ENCODE assay signal across 13 mouse cellular contexts in genomic region chr13:47080905-47081505, GRCm38 (mm10). TPM values are rescaled to one million over a fixed set of nuclear protein-coding genes. Genes with fewer than 3 reads are reported as not detected.
DNase-seq lines count a peak whose midpoint lies in the region; ATAC-seq and TF ChIP-seq lines count a peak whose summit lies in the region.
"Had no signal": no experiment of that assay in that cellular context is flagged by ENCODE, and none has a peak within 500 bp of the region (broad histone marks: within the 10 kb centered on the region; RNA-seq: fewer than 3 reads in every experiment).

No protein-coding gene starts in this region.

- H3K36me3 ChIP-seq in heart, postnatal 0 days (replicated peaks; ENCODE audit: control insufficient read depth, insufficient read depth, low read length): peaks cover 34% of the 10 kb centered on the region
- H3K36me3 ChIP-seq in midbrain, postnatal 0 days (ENCODE audit: insufficient read depth, low read length): peaks cover 55% of the 10 kb centered on the region
- H3K36me3 ChIP-seq in midbrain, embryonic 16.5 days (ENCODE audit: control insufficient read depth, insufficient read depth, low read length): peaks cover 26% of the 10 kb centered on the region

- ATAC-seq in heart, postnatal 0 days (ENCODE audit: insufficient read depth, low read depth): no peak
- no peak for ATAC-seq in midbrain, postnatal 0 days (ENCODE audit: low FRiP score)
- ATAC-seq in midbrain, embryonic 16.5 days: no peak
- ATAC-seq: intestine, embryonic 15.5 days had no signal

- no peaks in the 10 kb centered on the region for H3K4me1 ChIP-seq in heart, postnatal 0 days (ENCODE audit: control insufficient read depth, insufficient read depth)
- no peaks in the 10 kb centered on the region for H3K4me1 ChIP-seq in midbrain, postnatal 0 days (ENCODE audit: insufficient read depth, low read length)
- H3K4me1 ChIP-seq in midbrain, embryonic 16.5 days (ENCODE audit: control insufficient read depth, insufficient read depth, low read length): no peaks in the 10 kb centered on the region
- H3K4me1 ChIP-seq: embryonic facial prominence, embryonic 13.5 days; heart, embryonic 15.5 days; intestine, embryonic 15.5 days; limb, embryonic 13.5 days had no signal

- no peak for TF ChIP-seq EP300 in heart, postnatal 0 days (IDR thresholded peaks at IDR 0.05; ENCODE audit: low read depth)

- no peak overlapping the region for H3K9ac ChIP-seq in heart, postnatal 0 days (replicated peaks; ENCODE audit: low read depth, low read length)
- no peak overlapping the region for H3K9ac ChIP-seq in midbrain, postnatal 0 days (replicated peaks; ENCODE audit: low read length, poor library complexity, severe bottlenecking)
- no peak overlapping the region for H3K9ac ChIP-seq in midbrain, embryonic 16.5 days (ENCODE audit: low read depth, low read length)
- H3K9ac ChIP-seq: embryonic facial prominence, embryonic 13.5 days; heart, embryonic 15.5 days; intestine, embryonic 15.5 days; limb, embryonic 13.5 days had no signal

- H3K4me2 ChIP-seq in heart, postnatal 0 days (ENCODE audit: low read depth, low read length): no peak overlapping the region
- no peak overlapping the region for H3K4me2 ChIP-seq in midbrain, postnatal 0 days (ENCODE audit: low read depth, low read length, poor library complexity, severe bottlenecking)
- H3K4me2 ChIP-seq in midbrain, embryonic 16.5 days (ENCODE audit: low read length): no peak overlapping the region
- H3K4me2 ChIP-seq: embryonic facial prominence, embryonic 13.5 days; heart, embryonic 15.5 days; intestine, embryonic 15.5 days; limb, embryonic 13.5 days had no signal

- no peak overlapping the region for H3K4me3 ChIP-seq in heart, postnatal 0 days (ENCODE audit: low read depth, low read length)
- no peak overlapping the region for H3K4me3 ChIP-seq in midbrain, postnatal 0 days (ENCODE audit: low read depth, low read length)
- H3K4me3 ChIP-seq in midbrain, embryonic 16.5 days (ENCODE audit: low read depth, low read length): no peak overlapping the region
- H3K4me3 ChIP-seq: embryonic facial prominence, embryonic 13.5 days; heart, embryonic 15.5 days; intestine, embryonic 15.5 days; limb, embryonic 13.5 days had no signal

- no peak overlapping the region for H3K27ac ChIP-seq in heart, postnatal 0 days (ENCODE audit: low read depth)
- no peak overlapping the region for H3K27ac ChIP-seq in midbrain, postnatal 0 days (ENCODE audit: low read depth, low read length)
- H3K27ac ChIP-seq in midbrain, embryonic 16.5 days (ENCODE audit: low read length): no peak overlapping the region
- H3K27ac ChIP-seq: embryonic facial prominence, embryonic 13.5 days; heart, embryonic 15.5 days; intestine, embryonic 15.5 days; limb, embryonic 13.5 days had no signal

- TF ChIP-seq CTCF in heart, postnatal 0 days (IDR thresholded peaks at IDR 0.05; ENCODE audit: low read depth): peak; percentile 31; the same call in 1 of the 2 replicates
- TF ChIP-seq CTCF in midbrain, postnatal 0 days (IDR thresholded peaks at IDR 0.05): peak; percentile 56

- WGBS in heart, postnatal 0 days: 85% methylated on average over 4 of the region's 4 CpGs
- 88% methylated on average over 4 of the region's 4 CpGs for WGBS in midbrain, postnatal 0 days
- 90% methylated on average over 4 of the region's 4 CpGs for WGBS in midbrain, embryonic 16.5 days

- DNase-seq in heart, postnatal 0 days (ENCODE audit: low spot score): no peak
- no peak for DNase-seq in heart, postnatal 4 days
- no peak for DNase-seq in midbrain, postnatal 0 days (ENCODE audit: low spot score)
- peak; percentile 59 for DNase-seq in R1 (ENCODE audit: low read depth, low spot score)
- DNase-seq in thymus, postnatal 25 days: peak; percentile 19
- no peak for DNase-seq in left cerebral cortex, adult 8-10 months (ENCODE audit: low spot score in 2 of 2)
- no peak for DNase-seq in spleen, adult 12 weeks (ENCODE audit: low spot score)
- DNase-seq: cerebellum, adult 9-10 months had no signal

- H3K9me3 ChIP-seq in heart, postnatal 0 days (replicated peaks; ENCODE audit: control insufficient read depth, low read length): no peaks in the 10 kb centered on the region
- H3K9me3 ChIP-seq in midbrain, postnatal 0 days (ENCODE audit: low read length): no peaks in the 10 kb centered on the region
- H3K9me3 ChIP-seq in midbrain, embryonic 16.5 days (replicated peaks; ENCODE audit: control insufficient read depth, low read length, poor library complexity, severe bottlenecking): no peaks in the 10 kb centered on the region
- H3K9me3 ChIP-seq: heart, embryonic 15.5 days; intestine, embryonic 15.5 days; limb, embryonic 13.5 days had no signal

- no peaks in the 10 kb centered on the region for H3K27me3 ChIP-seq in heart, postnatal 0 days (ENCODE audit: control insufficient read depth, insufficient read depth, low read length)
- H3K27me3 ChIP-seq in midbrain, postnatal 0 days (ENCODE audit: insufficient read depth, low read length): no peaks in the 10 kb centered on the region
- no peaks in the 10 kb centered on the region for H3K27me3 ChIP-seq in midbrain, embryonic 16.5 days (ENCODE audit: control insufficient read depth, insufficient read depth, low read depth, low read length)
- H3K27me3 ChIP-seq: embryonic facial prominence, embryonic 13.5 days; heart, embryonic 15.5 days; intestine, embryonic 15.5 days; limb, embryonic 13.5 days had no signal

RNA-seq across cellular contexts. Expression of gene Dek, which starts 25.0 kb away (rescaled TPM):
- 53.3 and 59.2 TPM in 2 replicates for total RNA-seq in heart, postnatal 0 days (2014; rRNA removed; ENCODE audit: low replicate concordance)
- polyA plus RNA-seq in heart, postnatal 0 days (2015; fragmentation: Nextera tagmentation; extraction: Ambion mirVana): 80.8 and 87.4 TPM in 2 replicates
- total RNA-seq in heart, postnatal 4 days (2021): 10 to 100 TPM; 85.5 to 87.1 TPM
- total RNA-seq in midbrain, postnatal 0 days (2014; rRNA removed): 34.1 and 60.0 TPM in 2 replicates
- 96.3 and 112 TPM in 2 replicates for polyA plus RNA-seq in midbrain, postnatal 0 days (2015; fragmentation: Nextera tagmentation; extraction: Ambion mirVana)
- polyA plus RNA-seq in midbrain, embryonic 16.5 days (2015; fragmentation: Nextera tagmentation; extraction: Ambion mirVana): 94.8 and 116 TPM in 2 replicates
- 10 to 100 TPM; 53.1 to 58.2 (median 56.6) TPM for total RNA-seq in left cerebral cortex, adult 8-10 months (2022)

RNA-seq across cellular contexts. Expression of gene Tpmt, which starts 36.5 kb away (rescaled TPM):
- 9.5 and 17.5 TPM in 2 replicates for total RNA-seq in heart, postnatal 0 days (2014; rRNA removed; ENCODE audit: low replicate concordance)
- 9.5 and 13.0 TPM in 2 replicates for polyA plus RNA-seq in heart, postnatal 0 days (2015; fragmentation: Nextera tagmentation; extraction: Ambion mirVana)
- 10 to 100 TPM in 1 of 2 experiments, 1 to 10 TPM in 1; 8.4 to 14.5 TPM for total RNA-seq in heart, postnatal 4 days (2021)
- 11.6 and 15.9 TPM in 2 replicates for total RNA-seq in midbrain, postnatal 0 days (2014; rRNA removed)
- polyA plus RNA-seq in midbrain, postnatal 0 days (2015; fragmentation: Nextera tagmentation; extraction: Ambion mirVana): 10.8 and 12.0 TPM in 2 replicates
- 19.6 and 20.7 TPM in 2 replicates for polyA plus RNA-seq in midbrain, embryonic 16.5 days (2015; fragmentation: Nextera tagmentation; extraction: Ambion mirVana)
- total RNA-seq in left cerebral cortex, adult 8-10 months (2022): 10 to 100 TPM; 10.3 to 12.8 (median 10.5) TPM

RNA-seq across cellular contexts. Expression of gene Kdm1b, which starts 37.7 kb away (rescaled TPM):
- total RNA-seq in heart, postnatal 0 days (2014; rRNA removed; ENCODE audit: low replicate concordance): 5.9 and 9.7 TPM in 2 replicates
- polyA plus RNA-seq in heart, postnatal 0 days (2015; fragmentation: Nextera tagmentation; extraction: Ambion mirVana): 5.7 and 5.9 TPM in 2 replicates
- 1 to 10 TPM; 8.1 to 8.6 TPM for total RNA-seq in heart, postnatal 4 days (2021)
- total RNA-seq in midbrain, postnatal 0 days (2014; rRNA removed): 24.9 and 26.9 TPM in 2 replicates
- polyA plus RNA-seq in midbrain, postnatal 0 days (2015; fragmentation: Nextera tagmentation; extraction: Ambion mirVana): 14.1 and 14.4 TPM in 2 replicates
- polyA plus RNA-seq in midbrain, embryonic 16.5 days (2015; fragmentation: Nextera tagmentation; extraction: Ambion mirVana): 22.2 and 26.0 TPM in 2 replicates
- 10 to 100 TPM in 1 of 4 experiments, 1 to 10 TPM in 3; 7.5 to 11.3 (median 8.5) TPM for total RNA-seq in left cerebral cortex, adult 8-10 months (2022)

RNA-seq across cellular contexts. Expression of gene Rnf144b, which starts 41.5 kb away (rescaled TPM):
- 5.5 and 6.3 TPM in 2 replicates for total RNA-seq in heart, postnatal 0 days (2014; rRNA removed; ENCODE audit: low replicate concordance)
- polyA plus RNA-seq in heart, postnatal 0 days (2015; fragmentation: Nextera tagmentation; extraction: Ambion mirVana): 1.7 and 2.1 TPM in 2 replicates
- total RNA-seq in heart, postnatal 4 days (2021): 1 to 10 TPM; 7.3 to 8.1 TPM
- 4.1 TPM in 2 replicates for total RNA-seq in midbrain, postnatal 0 days (2014; rRNA removed)
- 1.8 and 1.9 TPM in 2 replicates for polyA plus RNA-seq in midbrain, postnatal 0 days (2015; fragmentation: Nextera tagmentation; extraction: Ambion mirVana)
- polyA plus RNA-seq in midbrain, embryonic 16.5 days (2015; fragmentation: Nextera tagmentation; extraction: Ambion mirVana): 0.92 and 1.0 TPM in 2 replicates
- total RNA-seq in left cerebral cortex, adult 8-10 months (2022): 10 to 100 TPM; 23.9 to 28.6 (median 26.7) TPM

Comparison
In these comparisons a context has a peak if more than half of its experiments do, and no peak if none do; other contexts are left out.
1. DNase-seq: peak in R1 (single experiment) and thymus, postnatal 25 days (single experiment); none in heart, postnatal 0 days (single experiment), heart, postnatal 4 days (single experiment), midbrain, postnatal 0 days (single experiment), left cerebral cortex, adult 8-10 months (0 of 2) and spleen, adult 12 weeks (single experiment).